In the genomic region with DNA sequence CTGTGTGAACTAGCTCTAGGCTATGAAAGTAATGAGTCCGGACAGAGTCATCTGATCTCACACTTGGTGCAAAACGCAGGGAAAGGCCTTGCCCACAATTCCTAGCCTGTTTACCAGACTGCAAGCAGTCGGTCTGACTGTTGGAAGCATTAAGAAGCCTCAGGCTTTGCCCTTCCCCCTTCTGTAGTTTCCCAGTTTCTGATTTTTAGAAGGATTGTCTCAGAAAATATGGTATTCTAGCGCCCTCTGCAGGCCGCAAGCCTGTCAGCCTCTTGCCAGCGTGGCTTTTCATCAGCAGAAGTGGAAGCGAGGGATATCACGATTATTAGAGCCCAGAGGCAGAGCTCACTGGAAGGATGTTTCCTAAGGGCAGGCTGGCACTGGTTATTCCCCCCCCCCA, we compare ENCODE assay signal across 8 mouse cellular contexts.
A peak's percentile ranks its signal among the peaks of the same experiment; 100 is the strongest.
DNase-seq lines count a peak whose midpoint lies in the region; ATAC-seq and TF ChIP-seq lines count a peak whose summit lies in the region.

No protein-coding gene starts in this region.

- DNase-seq in brain, embryonic 14.5 days (ENCODE audit: low read depth) = peak; percentile 98
- DNase-seq in liver, adult 2 months (ENCODE audit: extremely low read depth, low read depth, low spot score) = peak; percentile 60
- DNase-seq in neural tube, embryonic 11.5 days (ENCODE audit: low spot score) = peak; percentile 86
- DNase-seq in stomach, postnatal 0 days (ENCODE audit: low spot score) = peak; percentile 83

- H3K4me3 ChIP-seq in heart, embryonic 11.5 days (ENCODE audit: low read depth, low read length) = no peak overlapping the region
- H3K4me3 ChIP-seq in kidney, embryonic 16.5 days (ENCODE audit: low read length) = no peak overlapping the region
- H3K4me3 ChIP-seq in liver, adult 2 months (ENCODE audit: insufficient read depth, low read depth, low read length) = no peak overlapping the region
- H3K4me3 ChIP-seq in neural tube, embryonic 11.5 days (ENCODE audit: low read depth, low read length) = no peak overlapping the region
- no peak overlapping the region for H3K4me3 ChIP-seq in stomach, postnatal 0 days (ENCODE audit: low read depth, low read length)

- H3K79me2 ChIP-seq in liver, adult 2 months (ENCODE audit: control insufficient read depth, insufficient read depth, low read length) = no peaks in the 10 kb centered on the region

- no peaks in the 10 kb centered on the region for H3K36me3 ChIP-seq in heart, embryonic 11.5 days (ENCODE audit: control insufficient read depth, insufficient read depth, low read length)
- H3K36me3 ChIP-seq in kidney, embryonic 16.5 days (ENCODE audit: insufficient read depth, low read length) = no peaks in the 10 kb centered on the region
- H3K36me3 ChIP-seq in liver, adult 2 months (ENCODE audit: control insufficient read depth, insufficient read depth, low read length) = no peaks in the 10 kb centered on the region
- H3K36me3 ChIP-seq in neural tube, embryonic 11.5 days (ENCODE audit: control insufficient read depth, insufficient read depth, low read length) = no peaks in the 10 kb centered on the region
- H3K36me3 ChIP-seq in stomach, postnatal 0 days (ENCODE audit: control insufficient read depth, insufficient read depth, low read length) = no peaks in the 10 kb centered on the region

- H3K4me2 ChIP-seq in heart, embryonic 11.5 days = 0 out of 2 replicates have a peak overlapping the region, but pooled peaks have one; percentile 11
- peak overlapping the region; percentile 40 for H3K4me2 ChIP-seq in kidney, embryonic 16.5 days (replicated peaks; ENCODE audit: low read depth, low read length)
- H3K4me2 ChIP-seq in neural tube, embryonic 11.5 days (ENCODE audit: low read depth) = no peak overlapping the region
- H3K4me2 ChIP-seq in stomach, postnatal 0 days (replicated peaks; ENCODE audit: low read depth) = peak overlapping the region; percentile 27; the same call in 1 of the 2 replicates

- peaks cover 19% of the 10 kb centered on the region for H3K4me1 ChIP-seq in heart, embryonic 11.5 days (ENCODE audit: control insufficient read depth, insufficient read depth, low read length)
- H3K4me1 ChIP-seq in kidney, embryonic 16.5 days (ENCODE audit: insufficient read depth, low read length) = peaks cover 27% of the 10 kb centered on the region
- H3K4me1 ChIP-seq in liver, adult 2 months (ENCODE audit: control insufficient read depth, insufficient read depth, low read length) = peaks cover 2% of the 10 kb centered on the region; the same call in 1 of the 2 replicates
- 0 out of 2 replicates have a peak, but pooled peaks cover 3% of the 10 kb centered on the region for H3K4me1 ChIP-seq in neural tube, embryonic 11.5 days (ENCODE audit: control insufficient read depth, insufficient read depth, low read length)
- H3K4me1 ChIP-seq in stomach, postnatal 0 days (replicated peaks; ENCODE audit: control insufficient read depth, insufficient read depth) = no peaks in the 10 kb centered on the region

- H3K9me3 ChIP-seq in heart, embryonic 11.5 days (replicated peaks; ENCODE audit: control insufficient read depth, low read length) = no peaks in the 10 kb centered on the region
- H3K9me3 ChIP-seq in kidney, embryonic 16.5 days (ENCODE audit: low read length) = no peaks in the 10 kb centered on the region
- no peaks in the 10 kb centered on the region for H3K9me3 ChIP-seq in neural tube, embryonic 11.5 days (ENCODE audit: control insufficient read depth, low read length)
- H3K9me3 ChIP-seq in stomach, postnatal 0 days (ENCODE audit: control insufficient read depth, low read length) = no peaks in the 10 kb centered on the region

- 7% methylated on average over 8 of the region's 8 CpGs for WGBS in heart, embryonic 11.5 days (ENCODE audit: insufficient replicate concordance)
- 1% methylated on average over 8 of the region's 8 CpGs for WGBS in kidney, embryonic 16.5 days
- WGBS in liver, adult 2 months = 16% methylated on average over 8 of the region's 8 CpGs
- 3% methylated on average over 8 of the region's 8 CpGs for WGBS in neural tube, embryonic 11.5 days
- WGBS in stomach, postnatal 0 days = 3% methylated on average over 8 of the region's 8 CpGs

- TF ChIP-seq POLR2A in brain, embryonic 14.5 days (IDR thresholded peaks at IDR 0.05; ENCODE audit: borderline replicate concordance, extremely low read depth, insufficient read depth, insufficient read length, poor library complexity, severe bottlenecking) = no peak
- no peak for TF ChIP-seq POLR2A in liver, adult 2 months (IDR thresholded peaks at IDR 0.05; ENCODE audit: extremely low read depth, insufficient read depth, low read length)

- TF ChIP-seq CTCF in brain, embryonic 14.5 days (IDR thresholded peaks at IDR 0.05; ENCODE audit: borderline replicate concordance, extremely low read depth, insufficient read depth, insufficient read length) = peak; percentile 91
- TF ChIP-seq CTCF in liver, adult 2 months (IDR thresholded peaks at IDR 0.05; ENCODE audit: low read depth, low read length) = peak; percentile 91
- peak; percentile 93 for TF ChIP-seq CTCF in stomach, postnatal 0 days (IDR thresholded peaks at IDR 0.05; ENCODE audit: low read depth)

- TF ChIP-seq EP300 in stomach, postnatal 0 days (optimal IDR thresholded peaks at IDR 0.05) = no peak

- no peaks in the 10 kb centered on the region for H3K27me3 ChIP-seq in heart, embryonic 11.5 days (ENCODE audit: control insufficient read depth, insufficient read depth, low read length)
- H3K27me3 ChIP-seq in kidney, embryonic 16.5 days (ENCODE audit: insufficient read depth, low read length) = peaks cover 6% of the 10 kb centered on the region
- H3K27me3 ChIP-seq in liver, adult 2 months (ENCODE audit: control insufficient read depth, insufficient read depth, low read length) = no peaks in the 10 kb centered on the region
- H3K27me3 ChIP-seq in neural tube, embryonic 11.5 days (ENCODE audit: control insufficient read depth, insufficient read depth, low read length) = no peaks in the 10 kb centered on the region
- H3K27me3 ChIP-seq in stomach, postnatal 0 days (ENCODE audit: control insufficient read depth, insufficient read depth, low read length) = no peaks in the 10 kb centered on the region

- H3K9ac ChIP-seq in heart, embryonic 11.5 days (ENCODE audit: low read depth, low read length) = no peak overlapping the region
- no peak overlapping the region for H3K9ac ChIP-seq in kidney, embryonic 16.5 days (replicated peaks; ENCODE audit: low read length)
- no peak overlapping the region for H3K9ac ChIP-seq in liver, adult 2 months (ENCODE audit: low read depth, low read length)
- H3K9ac ChIP-seq in neural tube, embryonic 11.5 days (ENCODE audit: low read length) = no peak overlapping the region
- H3K9ac ChIP-seq in stomach, postnatal 0 days (ENCODE audit: low read length) = no peak overlapping the region

- no peak overlapping the region for H3K27ac ChIP-seq in heart, embryonic 11.5 days (ENCODE audit: low read depth, low read length)
- no peak overlapping the region for H3K27ac ChIP-seq in kidney, embryonic 16.5 days (ENCODE audit: low read length)
- H3K27ac ChIP-seq in liver, adult 2 months (replicated peaks; ENCODE audit: insufficient read depth, low read depth, low read length) = no peak overlapping the region
- no peak overlapping the region for H3K27ac ChIP-seq in neural tube, embryonic 11.5 days (ENCODE audit: low read depth, low read length)
- H3K27ac ChIP-seq in stomach, postnatal 0 days (replicated peaks) = no peak overlapping the region

- peak; percentile 61 for ATAC-seq in CD4-positive, CD25-positive, alpha-beta regulatory T cell, adult 4 months
- peak; percentile 51; the same call in 1 of the 2 replicates for ATAC-seq in erythroblast, adult 5-6 weeks (replicated peaks; ENCODE audit: low FRiP score, poor library complexity, severe bottlenecking)
- ATAC-seq in heart, embryonic 11.5 days (replicated peaks; ENCODE audit: insufficient number of reproducible peaks, low FRiP score, low TSS enrichment) = no peak
- ATAC-seq in kidney, embryonic 16.5 days (ENCODE audit: low FRiP score, low TSS enrichment) = peak; percentile 58; the same call in 1 of the 2 replicates
- ATAC-seq in neural tube, embryonic 11.5 days (ENCODE audit: insufficient read depth, low FRiP score, low TSS enrichment) = no peak
- ATAC-seq in stomach, postnatal 0 days (ENCODE audit: low FRiP score, low TSS enrichment) = peak; percentile 61; the same call in 1 of the 2 replicates

Comparison
In these comparisons a context has a peak if more than half of its experiments do, and no peak if none do; other contexts are left out.
1. ATAC-seq: peak in CD4-positive, CD25-positive, alpha-beta regulatory T cell, adult 4 months (single experiment), erythroblast, adult 5-6 weeks (single experiment), kidney, embryonic 16.5 days (single experiment) and stomach, postnatal 0 days (single experiment); none in heart, embryonic 11.5 days (single experiment) and neural tube, embryonic 11.5 days (single experiment).
2. Peak in every context shown above with its lines, with median percentiles within 50 percentile points of each other: DNase-seq and CTCF ChIP-seq.